Mouse (Mus musculus) ES-CJ7 (cell line): ENCODE measurements at regions not wholly inside any gene's neighbourhood (a gene's known extent, or its start where the extent isn't known, plus 50 kb on each side); places are given as distances from the start of the nearest gene placed in this dataset.
A peak's percentile ranks its signal among the peaks of the same experiment; 100 is the strongest.

ENCODE experiments used
- DNase-seq: peaks from one replicate; pipeline ENCODE4 v3.0.0; 2011; ENCODE audit warnings: low read depth, low spot score

DNA sequence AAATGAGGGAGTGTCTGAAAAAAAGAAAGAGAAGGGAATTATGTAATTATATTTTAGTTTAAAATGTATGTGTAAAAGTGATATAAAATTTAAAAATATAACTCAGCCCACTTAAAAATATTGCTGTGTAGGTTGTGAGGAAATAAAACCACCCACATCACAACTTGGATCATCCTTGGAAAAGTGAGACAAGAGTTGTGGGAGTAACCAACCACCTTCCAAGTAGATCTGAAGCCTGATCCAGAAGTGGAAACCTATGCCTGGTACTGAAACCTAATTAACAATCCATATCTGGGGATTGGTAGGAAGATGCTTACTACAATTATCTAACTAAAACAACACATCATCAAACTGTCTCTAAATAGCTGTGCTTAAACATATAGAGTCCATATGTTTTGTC lies 743.1 kb downstream of the Stim2 start:
- no peak for DNase-seq

DNA sequence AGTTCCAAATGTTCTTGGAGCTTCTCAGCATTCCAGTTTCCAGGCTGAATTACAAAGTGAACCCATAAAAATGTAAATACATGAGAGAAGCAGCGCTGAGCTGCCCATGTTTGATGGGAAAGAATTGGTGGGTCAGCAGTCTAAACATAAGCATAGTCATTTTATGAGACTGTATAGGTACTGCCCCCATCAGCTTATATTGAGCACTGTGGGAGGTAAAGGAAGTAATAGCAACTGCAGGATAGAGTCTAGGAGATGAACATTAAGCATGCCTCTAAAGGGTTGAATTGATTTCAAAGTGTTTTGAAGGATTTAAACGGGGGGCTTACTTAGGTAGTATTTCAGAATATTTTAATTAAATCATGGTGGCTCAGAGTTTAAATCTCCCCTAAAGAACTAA lies 748.7 kb downstream of the Stim2 start:
- no peak for DNase-seq

DNA sequence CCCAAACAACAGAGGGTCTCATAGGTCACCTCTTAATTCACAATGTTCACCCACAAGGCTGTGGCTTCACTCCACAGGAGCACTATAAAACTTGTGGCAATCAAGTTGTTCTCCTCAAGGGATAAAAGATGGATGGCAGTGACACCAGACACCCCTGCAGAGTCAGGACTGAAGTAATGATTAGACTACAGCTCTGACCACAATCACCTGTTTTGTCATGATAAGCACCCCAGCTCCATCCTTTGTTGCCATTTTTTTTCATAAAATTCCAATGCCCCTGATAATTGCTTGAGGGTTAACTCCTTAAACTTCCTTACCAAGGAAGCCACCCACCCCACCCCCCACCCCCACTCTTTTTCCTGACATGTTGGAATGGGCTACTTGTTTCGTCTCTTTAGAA lies 755.1 kb downstream of the Stim2 start:
- DNase-seq: peak; percentile 37

DNA sequence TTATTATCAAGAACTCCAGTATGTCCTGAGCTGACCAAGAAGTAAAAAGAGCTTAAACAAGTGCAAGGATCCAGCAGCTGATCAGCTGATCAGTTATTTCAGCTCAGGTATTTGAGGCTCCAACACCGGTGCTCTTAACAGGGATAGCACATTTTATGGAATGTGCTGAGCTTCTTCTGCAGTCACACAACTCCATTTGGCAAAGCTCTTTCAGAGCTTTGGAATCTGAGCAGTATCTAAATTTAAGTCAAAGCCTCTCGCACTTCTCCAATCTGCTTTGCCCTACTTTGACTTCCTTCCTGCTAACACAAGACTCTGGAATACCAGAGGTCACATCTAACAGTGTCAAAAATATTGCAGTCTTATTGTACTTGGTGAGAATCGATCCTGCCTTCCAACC lies 761.4 kb downstream of the Stim2 start:
- DNase-seq: no peak

DNA sequence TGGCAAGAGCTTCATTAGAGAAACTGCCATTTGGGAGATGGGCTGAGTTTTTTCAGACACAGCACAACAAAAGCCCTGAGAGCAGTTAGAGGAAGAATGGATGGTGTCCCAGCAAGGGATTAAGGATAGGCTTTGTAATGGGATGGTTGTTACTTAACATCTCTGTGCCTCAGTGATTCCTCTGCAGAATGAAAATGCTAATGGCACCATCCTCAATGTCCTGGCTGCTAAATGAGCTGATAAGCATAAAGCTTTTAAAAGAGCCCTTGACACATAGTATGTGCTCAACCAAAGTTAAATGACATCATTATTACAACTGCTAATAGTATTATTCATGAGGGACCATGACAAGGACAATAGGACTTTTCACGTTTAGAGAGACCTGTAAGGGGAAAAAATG lies 764.7 kb downstream of the Stim2 start:
- peak; percentile 78 for DNase-seq

DNA sequence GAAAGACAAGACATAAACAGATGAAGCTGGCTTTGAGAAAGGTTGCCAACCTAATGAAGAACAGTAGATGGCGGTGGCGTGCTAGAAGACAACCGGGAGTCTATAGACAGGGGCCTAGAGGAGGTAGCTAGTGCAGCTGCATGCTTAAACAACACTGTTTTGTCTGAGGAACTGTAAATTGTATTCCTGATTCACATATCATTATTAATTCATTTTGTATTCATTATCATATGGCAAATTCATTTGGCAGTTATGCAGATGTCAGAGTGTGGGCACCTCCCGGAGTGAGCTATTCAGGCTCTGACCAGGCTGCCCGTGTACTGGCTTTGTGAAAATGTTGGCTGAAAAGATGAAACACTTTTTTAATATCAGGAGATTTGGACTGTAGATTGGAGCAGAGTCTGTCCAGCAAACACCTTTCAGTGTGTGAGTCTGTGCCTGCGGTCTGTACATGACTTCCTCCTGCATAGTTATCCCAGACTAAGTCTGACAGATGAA lies 798.7 kb downstream of the Stim2 start:
- DNase-seq: peak; percentile 31

DNA sequence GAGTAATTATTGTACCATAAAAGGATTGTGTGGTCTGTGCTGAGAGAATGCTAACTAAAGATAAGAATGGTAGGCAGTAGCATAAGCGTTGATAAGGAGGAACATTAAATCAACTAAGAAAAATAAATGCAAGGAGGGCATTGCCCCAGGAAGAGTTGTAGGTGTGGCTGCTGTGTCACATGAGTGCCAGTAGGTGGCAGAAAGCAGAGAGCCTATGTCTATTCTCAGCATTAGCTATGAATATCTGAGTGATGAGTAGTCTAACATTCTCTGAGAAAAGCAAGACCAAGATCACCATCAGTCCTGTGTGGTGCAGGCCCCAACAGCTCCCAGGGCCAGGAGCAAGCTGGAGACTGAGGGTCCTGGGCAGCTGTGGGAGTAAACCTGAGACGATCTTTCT lies 828.8 kb downstream of the Stim2 start:
- peak; percentile 2 for DNase-seq
